Mouse (Mus musculus) embryonic facial prominence, embryonic 12.5 days (tissue): Measurements from ENCODE around the gene Catsper3. TPM values are rescaled to one million over a fixed set of nuclear protein-coding genes. Genes with fewer than 3 reads are reported as not detected.
A peak's percentile ranks its signal among the peaks of the same experiment; 100 is the strongest.

Experiments
- ATAC-seq: fragments of 200-750 bp; cut with Nextera tagmentation; 2 replicates; pipeline ENCODE4 v1.8.0; 2017; ENCODE audit not compliant: insufficient number of reproducible peaks, insufficient read depth, low FRiP score, low TSS enrichment
- H3K27ac ChIP-seq: fragments of 300-500 bp; sonication (generic); 2 replicates; pipeline ENCODE4 v1.5.1; 2016; ENCODE audit warnings: mild to moderate bottlenecking
- H3K27me3 ChIP-seq: fragments of 300-500 bp; sonication (generic); 2 replicates; pipeline ENCODE4 v1.6.1; 2016; ENCODE audit warnings: mild to moderate bottlenecking, moderate library complexity
- H3K36me3 ChIP-seq: fragments of 300-500 bp; sonication (generic); 2 replicates; pipeline ENCODE4 v1.6.1; 2016; ENCODE audit warnings: mild to moderate bottlenecking
- H3K4me1 ChIP-seq: fragments of 300-500 bp; sonication (generic); 2 replicates; pipeline ENCODE4 v1.6.1; 2016
- H3K4me2 ChIP-seq: fragments of 300-500 bp; sonication (generic); replicated peaks from 2 replicates; pipeline ENCODE4 v1.6.1; 2016; ENCODE audit warnings: mild to moderate bottlenecking, moderate library complexity
- H3K4me3 ChIP-seq: fragments of 300-500 bp; sonication (generic); 2 replicates; pipeline ENCODE4 v1.5.1; 2016; ENCODE audit warnings: mild to moderate bottlenecking
- H3K9ac ChIP-seq: fragments of 300-500 bp; sonication (generic); 2 replicates; pipeline ENCODE4 v1.6.1; 2016; ENCODE audit warnings: mild to moderate bottlenecking, moderate library complexity
- H3K9me3 ChIP-seq: fragments of 300-500 bp; sonication (generic); 2 replicates; pipeline ENCODE4 v1.6.1; 2016; ENCODE audit warnings: mild to moderate bottlenecking, moderate library complexity
- WGBS: fragments of 180-500 bp; shearing (Covaris S2); methylation state at CpG from one replicate; pipeline ENCODE4 v1.1.7; 2016; 5-methylcytosine and 5-hydroxymethylcytosine counted together
- polyA plus RNA-seq: library from polyadenylated mRNA; unstranded; fragments of >200 nt; fragmentation: Nextera tagmentation; extraction: Ambion mirVana; gene quantifications from 2 replicates; pipeline ENCODE4 v1.2.1, GENCODE M21; 2016

Gene Catsper3
- polyA plus RNA-seq, 1 experiment from 2014 or later, result not detected

GRCm38 (mm10) chr13:55836786-55837780 is 52.7 kb downstream of the Catsper3 start:
- Histone ChIP-seq H3K9ac (peak overlapping the region; percentile 63; the same call in 1 of the 2 replicates), H3K27ac (peak overlapping the region; percentile 82), H3K4me3 (peak overlapping the region; percentile 54), H3K4me2 (peak overlapping the region; percentile 58), H3K9me3 (no peaks in the 10 kb centered on the region), H3K27me3 (peaks cover 91% of the 10 kb centered on the region), H3K36me3 (no peaks in the 10 kb centered on the region), H3K4me1 (peaks cover 23% of the 10 kb centered on the region; the same call in 1 of the 2 replicates)
- ATAC-seq, result no peak
- 3% methylated on average over 32 of the region's 32 CpGs for WGBS

- H3K36me3 ChIP-seq, result no peaks in the 10 kb centered on the region
- H3K4me3 ChIP-seq, result no peak overlapping the region
- H3K9ac ChIP-seq, result no peak overlapping the region
- peaks cover 23% of the 10 kb centered on the region; the same call in 1 of the 2 replicates for H3K4me1 ChIP-seq
- ATAC-seq, result no peak
- no peaks in the 10 kb centered on the region for H3K9me3 ChIP-seq
- WGBS, result 31% methylated on average over 14 of the region's 14 CpGs
- H3K4me2 ChIP-seq, result no peak overlapping the region; the same call in 1 of the 2 replicates
- H3K27ac ChIP-seq, result 0 out of 2 replicates have a peak overlapping the region, but pooled peaks have one; percentile 12
- H3K27me3 ChIP-seq, result peaks cover 63% of the 10 kb centered on the region
Measured at GRCm38 (mm10) chr13:55840223-55840622, 55.9 kb downstream of the Catsper3 start.

GRCm38 (mm10) chr13:55843700-55844099 is 59.3 kb downstream of the Catsper3 start:
- no peak overlapping the region for H3K9ac ChIP-seq
- H3K36me3 ChIP-seq, result no peaks in the 10 kb centered on the region
- H3K4me1 ChIP-seq, result peaks cover 23% of the 10 kb centered on the region; the same call in 1 of the 2 replicates
- H3K4me3 ChIP-seq, result no peak overlapping the region
- no peak for ATAC-seq
- H3K27ac ChIP-seq, result no peak overlapping the region
- no peak overlapping the region for H3K4me2 ChIP-seq
- WGBS, result 91% methylated on average over 1 of the region's 1 CpGs
- no peaks in the 10 kb centered on the region for H3K9me3 ChIP-seq
- peaks cover 30% of the 10 kb centered on the region for H3K27me3 ChIP-seq

- Histone ChIP-seq H3K4me3 (no peak overlapping the region), H3K4me2 (no peak overlapping the region), H3K27me3 (no peaks in the 10 kb centered on the region), H3K36me3 (no peaks in the 10 kb centered on the region), H3K4me1 (peaks cover 5% of the 10 kb centered on the region; the same call in 1 of the 2 replicates), H3K9ac (no peak overlapping the region), H3K27ac (no peak overlapping the region), H3K9me3 (no peaks in the 10 kb centered on the region)
- ATAC-seq, result no peak
- 41% methylated on average over 10 of the region's 10 CpGs for WGBS
Measured at GRCm38 (mm10) chr13:55847805-55848204, 63.4 kb downstream of the Catsper3 start.

GRCm38 (mm10) chr13:55848604-55849190 is 64.3 kb downstream of the Catsper3 start:
- H3K4me2 ChIP-seq, result no peak overlapping the region
- 67% methylated on average over 13 of the region's 13 CpGs for WGBS

GRCm38 (mm10) chr13:55850726-55851125 is 66.4 kb downstream of the Catsper3 start:
- H3K9ac ChIP-seq, result no peak overlapping the region
- ATAC-seq, result no peak
- H3K36me3 ChIP-seq, result no peaks in the 10 kb centered on the region
- H3K4me2 ChIP-seq, result no peak overlapping the region
- no peak overlapping the region for H3K4me3 ChIP-seq
- no peaks in the 10 kb centered on the region for H3K9me3 ChIP-seq
- H3K4me1 ChIP-seq, result peaks cover 10% of the 10 kb centered on the region; the same call in 1 of the 2 replicates
- 0 out of 2 replicates have a peak, but pooled peaks cover 3% of the 10 kb centered on the region for H3K27me3 ChIP-seq
- H3K27ac ChIP-seq, result no peak overlapping the region
- WGBS, result 70% methylated on average over 5 of the region's 5 CpGs

More at GRCm38 (mm10) chr13:55848604-55849190, 64.3 kb downstream of the Catsper3 start:
- no peak overlapping the region for H3K9ac ChIP-seq
- 0 out of 2 replicates have a peak, but pooled peaks cover 3% of the 10 kb centered on the region for H3K27me3 ChIP-seq
- H3K27ac ChIP-seq, result no peak overlapping the region
- H3K4me1 ChIP-seq, result peaks cover 5% of the 10 kb centered on the region; the same call in 1 of the 2 replicates
- no peak for ATAC-seq
- H3K9me3 ChIP-seq, result no peaks in the 10 kb centered on the region
- no peak overlapping the region for H3K4me3 ChIP-seq
- no peaks in the 10 kb centered on the region for H3K36me3 ChIP-seq

- Histone ChIP-seq H3K9ac (no peak overlapping the region), H3K9me3 (no peaks in the 10 kb centered on the region), H3K27me3 (0 out of 2 replicates have a peak, but pooled peaks cover 6% of the 10 kb centered on the region), H3K36me3 (no peaks in the 10 kb centered on the region), H3K4me3 (no peak overlapping the region), H3K4me2 (no peak overlapping the region), H3K27ac (no peak overlapping the region), H3K4me1 (peaks cover 10% of the 10 kb centered on the region; the same call in 1 of the 2 replicates)
- no peak for ATAC-seq
- WGBS, result 62% methylated on average over 3 of the region's 3 CpGs
Measured at GRCm38 (mm10) chr13:55852205-55852604, 67.8 kb downstream of the Catsper3 start.

GRCm38 (mm10) chr13:55855793-55856192 is 71.4 kb downstream of the Catsper3 start:
- ATAC-seq, result no peak
- H3K36me3 ChIP-seq, result no peaks in the 10 kb centered on the region
- H3K27ac ChIP-seq, result no peak overlapping the region
- H3K4me1 ChIP-seq, result peaks cover 11% of the 10 kb centered on the region
- no peak overlapping the region for H3K4me3 ChIP-seq
- H3K27me3 ChIP-seq, result peaks cover 21% of the 10 kb centered on the region
- H3K4me2 ChIP-seq, result no peak overlapping the region
- no peaks in the 10 kb centered on the region for H3K9me3 ChIP-seq
- H3K9ac ChIP-seq, result no peak overlapping the region
- WGBS, result 36% methylated on average over 7 of the region's 7 CpGs

- WGBS, result 86% methylated on average over 5 of the region's 5 CpGs
- no peak overlapping the region for H3K4me2 ChIP-seq
- no peak for ATAC-seq
- H3K4me1 ChIP-seq, result peaks cover 11% of the 10 kb centered on the region
- H3K27ac ChIP-seq, result no peak overlapping the region
- H3K9me3 ChIP-seq, result no peaks in the 10 kb centered on the region
- peaks cover 20% of the 10 kb centered on the region for H3K27me3 ChIP-seq
- H3K36me3 ChIP-seq, result no peaks in the 10 kb centered on the region
- no peak overlapping the region for H3K9ac ChIP-seq
- H3K4me3 ChIP-seq, result no peak overlapping the region
Measured at GRCm38 (mm10) chr13:55858463-55858862, 74.1 kb downstream of the Catsper3 start.
